Mouse (Mus musculus) small intestine, adult 2 months (tissue): Measurements from ENCODE around the gene Krtap10-4. TPM values are rescaled to one million over a fixed set of nuclear protein-coding genes. Genes with fewer than 3 reads are reported as not detected.
"Not testable (repeated sequence)": the region's sequence is repeated elsewhere in the genome, so short reads cannot be mapped to it uniquely, and the experiment has no call there.

ENCODE experiments used
- H3K27ac ChIP-seq: fragments of 200-500 bp; 2 replicates; pipeline ENCODE4 v1.5.1; 2012; ENCODE audit warnings: low read depth, low read length, control low read depth, inconsistent platforms; ENCODE audit not compliant: insufficient read depth
- H3K27me3 ChIP-seq: fragments of 200-500 bp; 2 replicates; pipeline ENCODE4 v1.6.1; 2012; ENCODE audit warnings: mild to moderate bottlenecking, moderate library complexity, low read length, inconsistent platforms; ENCODE audit not compliant: control insufficient read depth, insufficient read depth
- H3K36me3 ChIP-seq: fragments of 200-500 bp; 2 replicates; pipeline ENCODE4 v1.6.1; 2012; ENCODE audit warnings: mild to moderate bottlenecking, low read length, control low read depth, inconsistent platforms; ENCODE audit not compliant: control insufficient read depth, insufficient read depth
- H3K4me1 ChIP-seq: fragments of 200-500 bp; 2 replicates; pipeline ENCODE4 v1.6.1; 2012; ENCODE audit warnings: low read length, inconsistent platforms, mixed read lengths; ENCODE audit not compliant: control insufficient read depth, insufficient read depth, insufficient read length
- H3K4me3 ChIP-seq: fragments of 200-500 bp; 2 replicates; pipeline ENCODE4 v1.5.1; 2012; ENCODE audit warnings: low read depth, mild to moderate bottlenecking, control low read depth, inconsistent platforms, low read length, moderate library complexity
- CTCF ChIP-seq: fragments of 200-500 bp; IDR thresholded peaks from 2 replicates; pipeline ENCODE4 v1.5.1; 2012; ENCODE audit warnings: low read depth, mild to moderate bottlenecking, control low read depth, inconsistent platforms, low read length, moderate library complexity, mixed read lengths; ENCODE audit not compliant: insufficient replicate concordance, insufficient read length; ENCODE audit errors: extremely low read depth
- POLR2A ChIP-seq: fragments of 200-500 bp; IDR thresholded peaks from 2 replicates; pipeline ENCODE4 v1.6.1; 2012; ENCODE audit warnings: low read depth, mild to moderate bottlenecking, control low read depth, inconsistent platforms, low read length, moderate library complexity
- WGBS: fragments of 180-500 bp; shearing (Covaris S2); methylation state at CpG from one replicate; pipeline ENCODE4 v1.1.7; 2018; 5-methylcytosine and 5-hydroxymethylcytosine counted together
- polyA plus RNA-seq: library from polyadenylated mRNA; depleted of rRNA; stranded (reverse); fragments of >200 nt; gene quantifications from 2 replicates; pipeline ENCODE4 v1.2.3, GENCODE M21; 2012

Gene Krtap10-4
- polyA plus RNA-seq, 1 experiment = not detected

DNA sequence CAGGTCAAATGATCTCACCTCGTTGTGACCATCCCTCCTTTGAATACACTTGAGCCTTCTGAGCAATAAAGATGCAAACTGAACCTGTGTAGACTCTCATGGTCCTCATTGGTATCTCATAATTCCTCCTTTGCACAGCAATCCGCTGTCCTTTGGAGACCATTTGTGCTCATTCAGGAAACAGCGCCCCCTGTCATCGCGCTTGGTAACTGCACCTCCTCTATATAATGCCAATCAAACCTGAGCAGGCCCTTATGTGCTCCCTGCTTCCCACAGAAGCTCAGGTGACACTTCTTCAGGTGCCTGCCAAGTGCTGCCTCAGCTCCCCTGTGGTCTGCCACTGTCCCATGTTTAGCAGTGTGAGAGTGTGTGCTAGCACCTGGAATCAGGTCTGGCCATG is 11.4 kb downstream of the Krtap10-4 start:
- Histone ChIP-seq H3K27me3 (no peaks in the 10 kb centered on the region), H3K27ac (no peak overlapping the region), H3K4me3 (no peak overlapping the region), H3K36me3 (no peaks in the 10 kb centered on the region), H3K4me1 (no peaks in the 10 kb centered on the region)
- TF ChIP-seq CTCF = peak; percentile 66; the same call in 1 of the 2 replicates
- no peak for TF ChIP-seq POLR2A
- WGBS = 21% methylated on average over 5 of the region's 5 CpGs

DNA sequence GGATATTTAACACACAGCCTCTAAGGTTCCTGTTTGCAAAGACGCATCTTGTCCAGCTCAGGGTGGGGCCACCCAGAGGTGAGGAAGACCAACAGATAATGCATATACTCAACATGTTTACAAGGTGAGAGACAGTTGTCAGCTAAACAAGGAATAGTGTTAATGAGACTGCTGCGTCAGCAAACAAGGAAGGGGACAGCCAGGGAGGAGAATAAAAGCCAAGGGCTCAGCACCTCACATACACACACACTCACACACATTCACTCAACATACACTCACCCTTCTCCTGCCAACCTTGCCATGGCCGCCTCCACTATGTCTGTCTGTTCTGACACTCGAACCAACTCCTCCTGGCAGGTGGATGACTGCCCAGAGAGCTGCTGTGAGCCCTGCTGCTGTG is 12.5 kb downstream of the Krtap10-4 start, which contains the start of gene Gm2696:
Gm2696 (plus strand) TSS at position 301 of the 400 bp plus-strand sequence.
- H3K27ac ChIP-seq = no peak within 1 kb of the TSS
- TF ChIP-seq CTCF = no peak
- TF ChIP-seq POLR2A = no peak
- no peaks in the 10 kb centered on the region for H3K27me3 ChIP-seq
- WGBS = 41% methylated on average over 4 of the region's 4 CpGs
- no peaks in the 10 kb centered on the region for H3K36me3 ChIP-seq
- no peaks in the 10 kb centered on the region for H3K4me1 ChIP-seq
- H3K4me3 ChIP-seq = no peak within 1 kb of the TSS

DNA sequence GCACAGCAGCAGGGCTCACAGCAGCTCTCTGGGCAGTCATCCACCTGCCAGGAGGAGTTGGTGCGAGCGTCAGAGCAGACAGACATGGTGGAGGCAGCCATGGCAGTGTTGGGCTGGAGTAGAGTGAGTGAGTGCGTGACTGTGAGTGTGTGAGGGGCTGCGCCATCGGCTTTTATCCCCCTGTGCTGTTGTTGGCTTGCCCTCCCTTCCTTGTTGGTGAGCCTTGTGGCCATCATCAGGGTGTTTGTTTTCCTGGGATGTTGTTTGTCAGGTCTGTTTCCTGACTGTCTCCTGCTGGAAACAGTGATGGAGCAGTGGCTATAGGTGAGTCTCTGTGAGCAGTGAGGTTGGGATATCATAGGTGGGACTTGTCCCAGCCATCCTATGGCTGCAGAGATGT is 15.2 kb downstream of the Krtap10-4 start, which contains the start of gene Gm9507:
Gm9507 (minus strand) TSS at position 101 of the 400 bp plus-strand sequence.
- no peak within 1 kb of the TSS for H3K27ac ChIP-seq
- H3K36me3 ChIP-seq = no peaks in the 10 kb centered on the region
- no peaks in the 10 kb centered on the region for H3K27me3 ChIP-seq
- H3K4me1 ChIP-seq = no peaks in the 10 kb centered on the region
- 55% methylated on average over 5 of the region's 5 CpGs for WGBS
- TF ChIP-seq POLR2A (no peak), CTCF (no peak)
- H3K4me3 ChIP-seq = no peak within 1 kb of the TSS

DNA sequence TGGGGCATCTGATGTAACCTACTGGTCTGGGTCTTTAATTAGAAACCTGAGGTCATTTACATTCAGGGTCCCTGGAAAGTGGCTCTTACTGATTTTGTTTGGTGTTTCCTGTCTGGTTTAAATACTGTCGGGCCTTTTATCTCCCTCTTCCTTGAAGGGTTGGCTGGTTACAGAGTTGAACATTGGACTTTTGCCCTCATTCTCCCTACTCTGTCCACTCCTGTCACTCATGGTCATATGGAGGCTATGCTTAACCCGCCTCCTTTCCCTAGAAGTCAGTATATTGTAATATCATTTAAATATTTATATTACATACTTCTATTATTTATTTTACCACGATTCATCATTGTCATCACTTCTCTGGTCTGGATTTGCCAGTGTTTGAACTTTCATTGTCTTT is 22.8 kb downstream of the Krtap10-4 start:
- Histone ChIP-seq H3K27ac (no peak overlapping the region), H3K36me3 (no peaks in the 10 kb centered on the region), H3K4me1 (0 out of 2 replicates have a peak, but pooled peaks cover under 1% of the 10 kb centered on the region), H3K4me3 (no peak overlapping the region), H3K27me3 (no peaks in the 10 kb centered on the region)
- 22% methylated on average over 3 of the region's 3 CpGs for WGBS
- TF ChIP-seq CTCF = no peak
- TF ChIP-seq POLR2A = no peak

GRCm38 (mm10) chr10:77798921-77799508 is 27.9 kb downstream of the Krtap10-4 start, which contains the start of gene Gm19668:
TSS of gene Gm19668 (minus strand) at chr10:77799133.
- TF ChIP-seq POLR2A (no peak), CTCF (no peak)
- no peak within 1 kb of the TSS for H3K27ac ChIP-seq
- H3K4me1 ChIP-seq = peaks cover 3% of the 10 kb centered on the region; the same call in 1 of the 2 replicates
- no peaks in the 10 kb centered on the region for H3K27me3 ChIP-seq
- H3K36me3 ChIP-seq = no peaks in the 10 kb centered on the region
- WGBS = 46% methylated on average over 8 of the region's 8 CpGs
- H3K4me3 ChIP-seq = no peak within 1 kb of the TSS

DNA sequence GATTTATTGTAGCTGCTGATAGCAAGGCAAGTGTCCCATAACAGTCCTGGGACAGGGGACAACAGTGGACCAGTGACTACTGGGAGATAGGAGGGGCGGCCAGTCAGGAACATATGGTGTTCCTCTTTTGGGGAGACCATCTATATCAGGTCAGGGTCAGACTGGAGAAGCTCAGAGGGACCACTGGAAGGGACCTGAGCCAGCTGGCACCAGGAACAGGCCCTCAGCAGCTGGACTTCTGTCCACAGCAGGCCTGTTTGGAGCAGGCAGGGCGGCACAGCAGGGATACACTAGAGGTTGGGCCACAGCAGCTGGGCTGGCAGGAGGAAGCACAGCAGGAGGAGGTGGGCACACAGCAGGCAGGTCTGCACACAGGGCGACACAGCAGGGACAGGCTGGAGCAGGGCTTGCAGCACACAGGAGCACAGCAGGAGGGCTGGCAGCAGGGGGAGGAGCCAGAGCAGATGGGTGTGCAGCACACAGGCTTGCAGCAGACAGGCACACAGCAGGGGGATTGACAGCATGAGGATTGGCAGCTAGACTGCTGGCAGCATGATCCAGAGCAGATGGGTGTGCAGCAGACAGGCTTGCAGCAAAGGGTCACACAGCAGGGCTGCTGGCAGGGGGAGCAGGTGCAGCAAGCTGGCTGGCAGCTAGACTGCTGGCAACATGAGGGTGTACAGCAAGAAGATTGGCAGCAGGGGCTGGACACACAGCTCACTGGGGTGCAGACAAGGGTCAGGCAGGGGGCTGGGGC is 28.6 kb downstream of the Krtap10-4 start:
- 60% methylated on average over 3 of the region's 3 CpGs for WGBS
- not testable (repeated sequence) for H3K4me1 ChIP-seq, H3K36me3 ChIP-seq, H3K27ac ChIP-seq, H3K27me3 ChIP-seq, H3K4me3 ChIP-seq

- WGBS = 50% methylated on average over 3 of the region's 3 CpGs
- Histone ChIP-seq H3K4me3 (no peak overlapping the region), H3K27ac (no peak overlapping the region), H3K4me1 (peaks cover 3% of the 10 kb centered on the region; the same call in 1 of the 2 replicates), H3K27me3 (no peaks in the 10 kb centered on the region), H3K36me3 (no peaks in the 10 kb centered on the region)
- TF ChIP-seq POLR2A (no peak), CTCF (no peak)
Observed at GRCm38 (mm10) chr10:77797677-77798076, 29.2 kb downstream of the Krtap10-4 start.

DNA sequence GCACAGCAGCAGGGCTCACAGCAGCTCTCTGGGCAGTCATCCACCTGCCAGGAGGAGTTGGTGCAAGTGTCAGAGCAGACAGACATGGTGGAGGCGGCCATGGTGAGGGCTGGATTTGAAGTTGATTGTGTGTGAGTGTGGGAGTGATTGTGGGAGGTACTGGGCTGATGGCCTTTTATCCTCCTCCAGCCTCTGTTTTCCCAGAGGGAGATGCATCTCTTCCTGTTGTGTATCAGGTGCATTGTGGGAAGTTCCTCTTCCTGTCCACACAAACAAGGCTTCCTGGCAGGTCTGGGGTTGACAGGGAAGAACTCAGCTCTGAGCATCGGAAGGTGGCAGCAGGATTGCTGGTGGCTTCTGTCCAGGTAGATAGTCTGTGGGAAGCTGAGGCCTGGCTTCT is 31.9 kb downstream of the Krtap10-4 start, which contains the start of gene Gm9639:
Gm9639 (minus strand) TSS at position 101 of the 400 bp plus-strand sequence.
- H3K36me3 ChIP-seq = no peaks in the 10 kb centered on the region
- H3K27ac ChIP-seq = no peak within 1 kb of the TSS
- no peaks in the 10 kb centered on the region for H3K27me3 ChIP-seq
- TF ChIP-seq CTCF = no peak
- no peak for TF ChIP-seq POLR2A
- peaks cover 3% of the 10 kb centered on the region; the same call in 1 of the 2 replicates for H3K4me1 ChIP-seq
- H3K4me3 ChIP-seq = no peak within 1 kb of the TSS
- WGBS = 65% methylated on average over 2 of the region's 2 CpGs
